Mouse (Mus musculus) CH12F3 (cell line): Measurements from ENCODE around the gene Scaper.

Source experiments
- in situ Hi-C: fragments of 300-500 bp; cut with MboI; formaldehyde crosslinking; loops from 2 replicates; pipeline ENCODE4 v1.14.3; 2020; ENCODE audit warnings: low sequenced_read_pairs

The Scaper gene

DNA sequence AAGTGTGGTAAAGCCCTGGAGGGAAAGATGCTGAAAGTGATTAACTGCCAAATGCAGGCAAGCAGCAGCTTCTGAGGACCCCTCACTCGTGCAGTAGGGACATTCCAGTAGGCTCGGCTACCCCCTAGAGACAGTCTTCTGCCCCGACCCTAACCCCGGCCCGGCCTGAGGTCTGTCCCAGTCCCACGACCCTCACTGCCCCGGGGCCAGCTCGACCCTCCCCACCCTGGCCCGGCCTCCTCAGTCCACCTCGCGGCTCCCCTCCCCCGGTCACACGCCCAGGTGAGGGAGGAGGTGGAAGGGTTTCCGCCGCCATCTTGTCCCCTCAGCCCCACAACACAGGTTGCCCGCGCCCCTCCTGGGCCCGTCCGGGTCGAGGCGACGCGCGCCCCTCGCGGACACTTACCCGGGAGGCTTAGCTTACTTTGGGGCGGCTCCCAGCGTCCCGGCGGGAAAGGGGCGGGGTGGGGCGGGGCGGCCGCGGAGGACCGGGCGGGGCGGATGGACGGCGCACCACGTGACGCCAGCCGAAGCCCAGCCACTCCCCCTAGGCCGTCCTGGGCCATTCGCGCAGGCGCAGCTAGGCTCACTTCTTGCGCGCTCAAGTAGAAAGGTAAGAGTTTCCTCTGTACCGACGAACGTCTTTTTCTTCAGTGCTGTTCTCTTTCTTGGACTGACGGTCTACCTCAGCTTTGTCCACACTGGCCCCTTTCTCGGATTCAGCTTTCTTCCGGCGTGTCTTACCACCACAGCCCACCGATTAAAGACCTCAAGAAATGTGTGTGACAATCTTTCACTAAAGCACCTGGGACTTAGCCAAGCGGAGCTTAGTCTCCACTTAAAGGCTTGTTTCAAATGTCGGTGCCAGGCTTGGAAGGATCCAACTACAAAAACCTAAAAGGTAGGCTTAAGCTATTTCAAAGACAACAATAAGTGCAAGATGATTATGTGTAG is at the start of gene Scaper:
Gene Scaper, minus strand, starts transcription at position 456 of the 954 bp plus-strand sequence.
- in situ Hi-C loops: no loop called here

DNA sequence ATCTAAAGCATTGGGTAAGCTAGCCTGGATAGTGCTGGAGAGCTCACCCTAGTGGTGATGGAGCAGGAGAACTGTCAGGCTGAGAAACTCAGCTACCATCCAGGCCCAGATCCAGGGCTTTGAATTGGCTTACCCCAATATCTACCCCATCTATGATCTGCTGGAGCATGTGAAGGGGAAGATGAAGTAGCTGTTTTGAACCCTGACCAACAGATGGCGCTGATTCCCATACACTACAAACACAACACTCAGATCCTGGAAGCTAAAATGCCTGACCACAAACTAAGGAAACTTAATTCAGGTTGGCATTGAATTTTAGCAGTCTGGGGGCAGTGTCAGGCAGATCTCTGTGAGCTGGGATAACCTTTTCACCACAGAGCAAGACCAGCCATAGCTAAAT is 8.9 kb upstream of the Scaper start:
- in situ Hi-C loops: no loop called here

DNA sequence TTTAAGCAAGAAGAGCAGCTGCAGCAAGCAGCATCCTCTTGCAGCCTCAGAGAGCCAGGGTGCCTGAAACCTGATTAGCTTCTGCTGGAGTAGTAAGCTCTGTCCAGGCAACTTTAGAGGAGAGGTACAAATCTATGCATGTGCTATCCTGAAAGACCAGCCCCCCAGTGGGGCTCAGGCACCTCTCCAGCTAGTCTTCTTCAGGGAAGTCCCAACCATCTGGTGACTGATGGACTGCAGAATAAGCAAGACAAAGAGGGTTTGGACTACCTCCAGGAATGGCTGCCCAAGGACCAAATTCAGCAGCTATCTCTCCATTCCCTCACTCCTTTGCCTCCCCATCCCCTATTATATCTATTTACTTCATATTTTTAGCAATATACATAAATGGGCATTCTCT is 3.4 kb upstream of the Scaper start:
- in situ Hi-C loops: no loop called here

DNA sequence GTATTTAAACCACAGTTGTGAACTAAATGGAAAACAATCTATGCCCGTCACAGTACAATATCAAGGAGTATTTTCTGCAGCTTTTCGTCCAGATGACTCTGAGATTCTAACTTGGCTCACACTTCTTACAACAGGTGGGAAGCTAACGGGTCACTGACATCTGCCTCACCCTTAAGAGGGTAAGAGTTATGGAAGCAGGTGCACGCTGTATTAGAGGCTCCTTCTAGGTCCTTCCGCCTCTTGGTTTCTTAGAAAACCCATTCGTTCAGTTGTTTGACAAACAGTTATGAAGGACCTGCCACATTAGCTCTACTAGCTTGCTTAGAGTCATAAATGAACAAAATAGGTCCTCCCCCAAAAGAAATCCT is 683 bp upstream of the Scaper start:
- in situ Hi-C loops: no loop called here

DNA sequence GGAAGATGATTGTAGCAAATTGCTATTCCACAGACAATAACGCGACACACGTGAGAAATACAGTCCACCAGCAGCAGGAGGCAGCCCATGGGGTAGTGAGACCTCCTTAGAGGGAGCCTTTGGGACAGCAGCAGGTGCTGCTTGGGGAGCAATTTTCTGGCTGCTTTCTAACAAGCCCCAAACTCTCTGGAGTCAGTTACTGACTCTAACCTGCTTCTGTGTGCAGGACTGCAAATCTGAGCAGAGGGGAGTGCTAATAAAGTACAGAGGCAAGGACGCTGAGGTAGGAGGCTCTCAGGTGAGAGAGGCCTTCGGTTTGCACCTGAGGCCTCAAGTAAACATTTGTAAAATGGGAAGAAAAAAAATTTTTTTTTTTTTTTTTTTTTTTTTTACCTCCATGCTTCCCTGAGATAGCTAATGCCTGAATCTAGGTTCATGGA is 675 bp downstream of the Scaper start:
- in situ Hi-C loops: no loop called here

DNA sequence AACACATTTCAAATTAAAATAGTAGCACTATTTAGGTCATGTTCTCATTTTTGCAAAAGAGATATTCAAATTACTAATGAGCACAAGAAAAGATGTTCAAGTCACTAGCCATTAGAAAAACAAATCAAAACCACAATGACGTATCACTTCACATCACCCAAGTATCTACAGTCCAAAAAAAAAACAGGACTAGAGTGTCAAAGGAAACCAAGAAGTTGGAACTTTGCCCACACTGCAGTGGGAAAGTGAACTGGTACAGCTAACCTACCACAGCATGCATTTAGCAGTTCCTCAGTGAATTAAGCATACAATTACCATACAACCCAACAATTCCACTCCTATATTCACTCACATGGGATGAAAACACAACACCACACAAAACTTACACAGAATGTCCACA is 5.4 kb downstream of the Scaper start:
- in situ Hi-C loops: no loop called here

DNA sequence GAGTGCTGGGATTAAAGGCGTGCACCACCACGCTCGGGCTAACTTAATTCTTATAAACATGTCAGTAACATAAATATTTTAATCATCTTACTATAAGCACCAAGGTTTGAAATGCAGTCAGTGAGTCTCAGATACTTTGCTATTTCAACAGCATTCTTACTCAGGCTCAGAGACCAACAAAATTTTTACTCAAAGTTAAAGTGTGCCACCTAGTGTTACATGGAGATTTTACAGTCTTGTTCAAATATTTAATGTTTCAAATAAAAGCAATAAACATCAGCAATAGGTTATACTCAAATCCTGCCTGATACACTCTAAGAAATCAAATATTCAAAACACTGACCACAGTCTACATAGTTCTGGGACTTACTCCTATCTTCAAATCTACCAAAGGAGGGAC is 19.3 kb downstream of the Scaper start:
- in situ Hi-C loops: loop anchor here (25.0 kb wide), 2 partner anchors 206 to 481 kb away; no protein-coding TSS in a partner anchor

DNA sequence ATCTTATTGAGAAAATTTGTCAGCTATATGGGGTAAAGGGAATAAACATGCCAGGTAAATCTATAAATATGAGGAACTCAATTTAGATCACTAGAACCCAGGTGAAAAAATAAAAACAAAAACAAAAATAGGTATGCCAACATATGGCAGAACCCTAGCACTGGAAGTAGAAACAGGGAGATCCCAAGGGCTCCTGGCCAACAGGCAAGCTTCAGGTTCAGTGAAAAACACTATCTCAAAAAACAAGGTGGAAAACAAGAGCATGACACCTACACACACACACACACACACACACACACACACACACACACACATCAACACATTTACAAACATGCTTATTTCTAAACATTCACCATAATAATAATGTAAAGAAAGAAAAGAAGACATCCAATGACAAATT is 21.2 kb downstream of the Scaper start:
- in situ Hi-C loops: loop anchor here (25.0 kb wide), 2 partner anchors 204 to 479 kb away; no protein-coding TSS in a partner anchor

DNA sequence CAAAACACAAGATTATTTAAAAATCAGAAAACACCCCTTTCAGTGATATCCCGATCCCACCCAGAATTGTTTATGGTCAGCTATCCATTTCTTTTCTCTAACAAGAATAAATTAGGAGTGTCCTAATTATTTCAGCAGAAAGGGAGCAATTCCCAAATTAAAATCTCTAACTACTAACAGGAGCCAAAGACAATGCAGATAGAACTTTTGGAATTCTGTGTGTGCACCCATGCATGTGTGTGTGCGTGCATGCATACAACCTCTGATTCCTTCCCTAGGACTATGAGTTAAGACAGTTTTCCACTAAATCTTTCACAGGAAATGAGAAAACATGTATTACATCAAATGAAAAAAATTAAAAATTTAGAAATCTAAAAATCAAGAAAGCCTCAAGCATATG is 26.4 kb downstream of the Scaper start:
- in situ Hi-C loops: loop anchor here (25.0 kb wide), 2 partner anchors 199 to 474 kb away; no protein-coding TSS in a partner anchor

DNA sequence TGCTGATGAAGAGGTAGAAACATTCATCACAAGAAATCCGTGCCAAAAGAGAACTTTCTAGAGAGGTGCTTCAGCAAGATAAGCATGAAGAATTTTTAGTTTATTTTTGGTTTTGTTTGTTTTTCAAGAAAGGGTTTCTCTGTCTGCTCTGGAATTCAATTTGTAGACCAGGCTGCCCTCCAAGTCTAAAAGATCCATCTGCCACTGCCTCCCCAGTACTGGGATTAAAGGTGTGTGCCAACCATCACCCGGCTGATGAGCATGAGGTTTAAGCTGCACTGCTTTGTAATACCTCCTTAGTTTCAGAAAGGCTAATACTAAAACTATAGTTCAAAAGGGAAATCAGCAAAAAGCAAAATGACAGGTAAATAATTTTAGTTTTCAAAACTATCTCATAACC is 35.0 kb downstream of the Scaper start:
- in situ Hi-C loops: loop anchor here (25.0 kb wide), 2 partner anchors 191 to 466 kb away; no protein-coding TSS in a partner anchor

DNA sequence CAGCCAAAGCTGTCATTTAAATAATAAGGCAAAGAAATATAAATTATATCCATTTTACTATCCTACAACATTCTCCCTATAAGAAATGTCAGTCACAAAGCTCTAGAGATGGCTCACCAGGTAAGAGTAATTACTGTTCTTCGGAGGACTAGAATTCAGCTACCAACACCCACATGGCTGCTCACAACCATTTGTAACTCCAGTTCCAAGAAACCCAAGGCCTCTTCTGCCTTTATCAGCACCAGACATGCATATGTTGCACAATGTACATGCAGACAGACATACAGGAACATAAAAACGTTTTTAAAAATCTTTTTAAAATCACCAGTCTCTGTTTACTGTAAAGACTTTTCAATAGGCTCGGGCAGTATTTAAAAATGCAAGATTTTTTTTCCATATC is 36.3 kb downstream of the Scaper start:
- in situ Hi-C loops: loop anchor here (25.0 kb wide), 2 partner anchors 189 to 464 kb away; no protein-coding TSS in a partner anchor

DNA sequence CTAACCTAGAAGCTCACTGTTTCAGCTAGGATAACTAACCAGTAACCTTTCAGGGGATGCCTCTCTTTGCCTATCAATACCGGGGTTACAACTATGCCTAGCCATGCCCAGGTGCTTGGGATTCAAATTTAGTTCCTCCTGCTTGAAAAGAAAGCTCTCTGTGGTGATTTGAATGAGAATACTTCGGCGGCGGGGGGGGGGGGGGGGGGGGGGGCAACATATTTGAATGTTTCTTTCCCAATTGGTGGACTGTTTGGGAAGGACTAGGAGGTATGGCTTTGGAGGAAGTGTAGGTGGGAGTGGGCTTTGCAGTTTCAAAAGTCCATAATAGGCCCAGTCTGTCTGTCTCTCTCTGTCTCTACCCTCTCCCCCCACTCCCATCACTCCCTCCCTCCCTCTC is 37.4 kb downstream of the Scaper start:
- in situ Hi-C loops: loop anchor here (25.0 kb wide), 2 partner anchors 188 to 463 kb away; no protein-coding TSS in a partner anchor

DNA sequence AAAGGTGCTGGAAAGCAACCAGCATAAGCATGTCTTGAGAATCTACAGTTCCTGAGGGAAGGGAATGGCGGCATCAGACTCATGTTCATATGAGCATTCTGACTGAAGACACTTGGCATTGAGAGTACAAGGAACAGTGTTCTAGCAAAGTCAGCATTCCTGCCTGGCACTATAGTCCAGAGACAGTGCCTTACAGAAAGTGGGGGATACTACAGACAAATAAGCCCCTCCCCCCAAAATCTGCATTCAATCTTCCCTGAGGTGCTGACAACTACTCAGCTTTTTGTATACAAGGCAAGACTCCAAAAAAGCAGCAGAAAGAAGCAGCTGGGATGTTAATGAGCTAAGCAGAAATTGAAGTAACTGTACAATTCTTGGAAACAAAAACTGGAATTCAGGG is 59.9 kb downstream of the Scaper start:
- in situ Hi-C loops: no loop called here

DNA sequence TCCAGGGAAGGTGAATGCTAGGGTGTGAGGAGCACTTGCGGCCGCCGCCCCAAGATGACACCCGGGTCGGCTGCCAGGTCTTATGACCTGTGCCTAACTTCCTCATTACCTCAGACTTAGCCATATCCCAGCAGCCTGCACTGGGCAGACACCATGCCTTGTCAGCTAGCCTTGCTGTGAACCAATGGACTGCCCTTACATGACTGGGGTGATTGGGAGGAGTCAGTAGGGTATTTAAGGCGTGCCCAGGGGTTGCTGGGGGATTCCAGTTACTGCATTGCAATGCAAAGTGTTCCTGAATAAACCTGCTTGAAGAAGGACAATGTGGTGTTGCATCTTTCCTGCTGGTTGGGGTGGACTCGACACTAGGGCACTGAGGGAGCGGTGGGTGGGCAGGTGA is 148.5 kb downstream of the Scaper start:
- in situ Hi-C loops: no loop called here

DNA sequence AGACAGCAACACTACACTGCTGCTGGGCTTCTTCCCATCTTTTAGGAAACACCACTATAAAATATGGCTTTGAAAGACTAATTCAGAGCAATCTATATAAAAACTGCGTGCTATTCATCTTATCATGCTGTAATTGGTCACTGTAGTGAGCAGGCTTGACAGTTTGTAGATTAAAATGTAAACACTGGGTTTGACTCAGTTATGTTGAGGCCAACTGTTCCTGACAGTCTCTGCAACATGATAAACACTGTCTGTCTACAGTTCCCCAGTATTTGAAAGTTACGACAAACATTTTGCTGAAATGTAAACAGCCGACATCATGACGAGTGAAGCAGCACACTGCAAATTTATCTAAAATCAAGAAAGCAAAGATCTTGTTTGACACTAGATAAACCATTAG is 225.9 kb downstream of the Scaper start:
- in situ Hi-C loops: loop anchor here (25.0 kb wide), 1 partner anchor 200 kb away; no protein-coding TSS in a partner anchor

DNA sequence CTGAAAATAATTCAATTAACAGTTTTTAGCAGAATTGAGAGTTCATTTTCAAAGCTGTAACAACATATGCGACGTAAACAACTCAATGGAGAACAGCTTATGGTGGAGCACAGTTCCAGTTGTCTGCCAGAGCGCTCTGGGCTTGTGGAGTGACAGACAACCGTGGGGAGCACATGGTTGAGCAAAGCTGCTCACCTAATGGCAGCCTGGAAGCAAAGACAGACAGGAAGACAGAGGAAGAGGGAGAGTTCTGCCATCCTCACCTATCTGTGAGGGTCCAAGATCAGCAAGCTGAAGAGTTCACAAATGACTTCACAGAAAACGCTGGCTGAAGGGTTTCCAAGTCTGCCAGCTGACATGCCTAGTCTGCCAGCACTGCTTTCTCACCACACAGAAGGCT is 227.4 kb downstream of the Scaper start:
- in situ Hi-C loops: loop anchor here (25.0 kb wide), 1 partner anchor 202 kb away; no protein-coding TSS in a partner anchor

DNA sequence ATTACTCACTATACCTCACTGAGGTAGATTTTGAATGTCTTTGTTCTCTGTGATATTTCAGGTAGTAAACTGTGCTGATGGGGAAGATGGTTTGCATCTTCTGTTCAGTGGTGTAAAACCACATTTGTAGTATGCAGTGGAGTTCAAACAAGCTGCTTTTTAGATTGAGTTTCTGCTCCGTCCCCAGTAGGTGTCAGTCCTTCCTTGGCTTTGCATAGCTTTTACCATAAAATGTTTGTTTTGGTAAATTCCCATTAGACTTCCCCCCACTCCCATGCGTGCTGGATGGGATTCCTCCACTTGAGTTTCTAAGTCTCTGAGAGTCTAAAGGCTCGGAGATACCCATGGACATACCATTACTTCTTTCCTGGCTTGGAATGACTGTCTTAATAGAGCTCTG is 231.3 kb downstream of the Scaper start:
- in situ Hi-C loops: loop anchor here (25.0 kb wide), 1 partner anchor 206 kb away; no protein-coding TSS in a partner anchor

DNA sequence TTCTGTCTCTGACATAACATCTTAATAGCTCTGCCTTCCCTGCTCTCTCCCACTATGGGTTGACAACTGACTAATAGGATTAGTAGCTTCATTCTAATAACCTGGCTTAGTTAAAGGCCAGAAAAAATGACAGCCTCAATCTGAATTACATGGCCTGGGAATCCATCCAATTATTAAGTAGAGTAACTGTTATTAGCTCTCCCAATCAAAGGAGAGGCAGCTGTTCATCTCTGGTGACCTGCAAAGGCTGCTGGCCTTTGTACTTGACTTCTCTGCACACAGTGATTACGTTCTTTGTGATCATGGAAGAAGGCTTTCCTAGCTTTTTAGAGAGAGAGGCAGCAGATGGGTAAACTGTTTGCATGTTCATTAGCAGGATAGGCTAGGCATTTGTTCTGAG is 242.6 kb downstream of the Scaper start:
- in situ Hi-C loops: no loop called here

DNA sequence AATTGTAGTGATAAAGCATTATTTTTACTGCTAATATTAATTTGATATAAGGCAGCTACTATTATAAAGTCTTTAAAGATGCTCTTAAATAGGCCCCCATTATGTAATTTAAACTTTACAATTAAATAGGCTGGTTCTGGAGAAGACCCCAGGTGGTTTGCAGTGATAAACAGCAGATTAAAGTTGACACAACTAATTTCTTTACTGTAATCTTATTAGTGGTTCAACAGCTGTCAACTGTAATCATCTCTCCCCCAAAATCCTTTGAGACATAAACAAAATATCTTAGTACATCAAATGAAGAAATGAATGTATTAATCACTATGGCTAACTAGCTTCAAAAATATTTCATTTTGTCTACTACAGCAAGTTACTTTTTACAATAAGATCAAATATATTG is 260.8 kb downstream of the Scaper start:
- in situ Hi-C loops: no loop called here

DNA sequence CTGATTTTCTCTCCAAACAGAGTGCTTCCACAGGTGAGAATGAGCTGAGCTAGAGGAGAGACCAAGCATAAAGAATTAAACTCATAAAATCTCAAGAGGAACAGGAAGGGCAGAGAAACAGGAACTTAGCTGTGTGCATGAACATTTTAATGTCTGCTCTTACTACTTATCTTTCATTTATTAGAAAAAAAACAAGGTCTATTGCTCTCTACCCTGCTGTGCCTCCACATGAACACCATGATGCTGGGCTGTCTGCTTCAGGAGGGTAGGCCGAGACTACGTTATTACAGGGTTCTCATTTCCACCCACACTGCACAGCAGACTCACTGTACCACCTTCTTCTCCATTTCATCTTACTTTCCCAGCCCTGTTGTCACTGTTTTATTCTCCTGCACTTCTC is 291.5 kb downstream of the Scaper start:
- in situ Hi-C loops: no loop called here

DNA sequence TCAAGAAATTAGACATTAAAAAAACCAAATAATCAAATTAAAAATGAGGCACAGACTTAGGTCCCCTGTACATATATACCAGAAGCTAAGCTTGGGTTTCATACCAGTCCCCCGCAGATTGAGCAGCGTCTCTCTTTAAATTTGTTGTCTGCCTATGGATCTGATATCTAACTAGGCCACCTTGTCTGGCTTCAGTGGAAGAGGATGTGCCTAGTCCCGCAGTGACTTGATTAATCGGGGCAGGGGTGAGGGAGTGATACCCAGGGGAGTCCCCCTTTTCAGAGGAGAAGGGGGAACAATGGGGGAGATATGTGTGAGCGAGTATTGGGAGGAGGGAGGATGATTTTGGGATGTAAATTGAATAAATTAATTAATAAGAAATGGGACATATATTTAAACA is 310.9 kb downstream of the Scaper start:
- in situ Hi-C loops: no loop called here

DNA sequence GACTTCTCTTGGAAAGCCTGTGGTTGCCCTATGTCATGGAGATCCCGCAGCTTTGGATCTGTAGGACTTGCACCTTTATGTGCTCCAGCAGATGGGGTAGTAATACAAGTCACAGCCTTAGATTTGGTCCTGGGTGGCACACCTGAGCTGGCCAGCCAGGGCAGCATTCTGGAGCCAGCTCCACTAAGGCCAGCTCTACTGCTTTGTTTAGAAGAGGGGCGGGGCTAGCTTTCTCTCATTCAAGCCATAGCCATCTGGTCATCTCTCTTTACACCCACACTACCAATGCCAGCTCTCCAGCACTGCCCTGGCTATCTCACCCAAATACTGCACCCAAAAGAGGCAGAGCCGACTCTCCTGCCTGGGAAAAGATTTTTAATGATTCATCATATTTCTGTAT is 323.2 kb downstream of the Scaper start:
- in situ Hi-C loops: no loop called here
